Mouse (Mus musculus): ENCODE data around the gene Rnf146. TPM values are rescaled to one million over a fixed set of nuclear protein-coding genes. Genes with fewer than 3 reads are reported as not detected.

Rnf146 gene
- polyA plus RNA-seq, 2 experiments = 40.8 to 63.4 TPM

- no peak overlapping the region for H3K27ac ChIP-seq (replicated peaks; ENCODE audit: low read depth, low read length)
- TF ChIP-seq POLR2A (IDR thresholded peaks at IDR 0.05; ENCODE audit: borderline replicate concordance, extremely low read depth, insufficient read depth, insufficient read length) = no peak
- WGBS = 38% methylated on average over 5 of the region's 5 CpGs
Observed at GRCm38 (mm10) chr10:29313905-29314304, 48.3 kb downstream of the Rnf146 start.

GRCm38 (mm10) chr10:29313064-29313638 lies 49.1 kb downstream of the Rnf146 start, which contains the start of gene Echdc1:
TSS of gene Echdc1 (plus strand) at chr10:29313166.
- Histone ChIP-seq H3K9me3 (ENCODE audit: control insufficient read depth, low read length) (no peaks in the 10 kb centered on the region), H3K27ac (replicated peaks; ENCODE audit: low read depth, low read length) (peak within 1 kb of the TSS; percentile 87), H3K36me3 (ENCODE audit: control insufficient read depth, insufficient read depth, low read length) (no peaks in the 10 kb centered on the region), H3K4me1 (ENCODE audit: control insufficient read depth, insufficient read depth, low read length) (peaks cover 10% of the 10 kb centered on the region), H3K4me3 (replicated peaks; ENCODE audit: low read length) (peak within 1 kb of the TSS; percentile 68), H3K4me2 (replicated peaks; ENCODE audit: low read depth, low read length, severe bottlenecking) (peak within 1 kb of the TSS; percentile 53), H3K27me3 (ENCODE audit: control insufficient read depth, insufficient read depth, low read length) (no peaks in the 10 kb centered on the region), H3K9ac (ENCODE audit: low read depth, low read length, severe bottlenecking) (peak within 1 kb of the TSS; percentile 83)
- TF ChIP-seq POLR2A (IDR thresholded peaks at IDR 0.05; ENCODE audit: borderline replicate concordance, extremely low read depth, insufficient read depth, insufficient read length) = 0 out of 2 replicates have a peak, but pooled peaks have one; percentile 29
- ATAC-seq (ENCODE audit: low FRiP score, low read depth) = peak; percentile 96
- peak; percentile 86 for DNase-seq (ENCODE audit: low spot score)
- WGBS = 3% methylated on average over 35 of the region's 49 CpGs

More at GRCm38 (mm10) chr10:29313905-29314304, 48.3 kb downstream of the Rnf146 start:
- Histone ChIP-seq H3K27me3 (ENCODE audit: control insufficient read depth, insufficient read depth, low read length) (no peaks in the 10 kb centered on the region), H3K4me3 (replicated peaks; ENCODE audit: low read length) (peak overlapping the region; percentile 68), H3K4me1 (ENCODE audit: control insufficient read depth, insufficient read depth, low read length) (peaks cover 10% of the 10 kb centered on the region), H3K36me3 (ENCODE audit: control insufficient read depth, insufficient read depth, low read length) (no peaks in the 10 kb centered on the region), H3K9me3 (ENCODE audit: control insufficient read depth, low read length) (no peaks in the 10 kb centered on the region), H3K4me2 (replicated peaks; ENCODE audit: low read depth, low read length, severe bottlenecking) (peak overlapping the region; percentile 53), H3K9ac (ENCODE audit: low read depth, low read length, severe bottlenecking) (no peak overlapping the region)
- no peak for DNase-seq (ENCODE audit: low spot score)
- ATAC-seq (ENCODE audit: low FRiP score, low read depth) = no peak

GRCm38 (mm10) chr10:29311480-29312219 lies 50.6 kb downstream of the Rnf146 start:
- no peaks in the 10 kb centered on the region for H3K9me3 ChIP-seq (ENCODE audit: control insufficient read depth, low read length)
- no peaks in the 10 kb centered on the region for H3K36me3 ChIP-seq (ENCODE audit: control insufficient read depth, insufficient read depth, low read length)
- DNase-seq (ENCODE audit: low spot score) (no peak), ATAC-seq (ENCODE audit: low FRiP score, low read depth) (no peak)
- H3K27ac ChIP-seq (replicated peaks; ENCODE audit: low read depth, low read length) = no peak overlapping the region
- no peak for TF ChIP-seq POLR2A (IDR thresholded peaks at IDR 0.05; ENCODE audit: borderline replicate concordance, extremely low read depth, insufficient read depth, insufficient read length)
- peaks cover 10% of the 10 kb centered on the region for H3K4me1 ChIP-seq (ENCODE audit: control insufficient read depth, insufficient read depth, low read length)
- WGBS = 68% methylated on average over 4 of the region's 4 CpGs
- H3K4me2 ChIP-seq (replicated peaks; ENCODE audit: low read depth, low read length, severe bottlenecking) = no peak overlapping the region
- H3K4me3 ChIP-seq (replicated peaks; ENCODE audit: low read length) = no peak overlapping the region
- no peaks in the 10 kb centered on the region for H3K27me3 ChIP-seq (ENCODE audit: control insufficient read depth, insufficient read depth, low read length)
- H3K9ac ChIP-seq (ENCODE audit: low read depth, low read length, severe bottlenecking) = no peak overlapping the region

- no peak overlapping the region for H3K9ac ChIP-seq (ENCODE audit: low read depth, low read length, severe bottlenecking)
- no peak for TF ChIP-seq POLR2A (IDR thresholded peaks at IDR 0.05; ENCODE audit: borderline replicate concordance, extremely low read depth, insufficient read depth, insufficient read length)
- H3K4me1 ChIP-seq (ENCODE audit: control insufficient read depth, insufficient read depth, low read length) = no peaks in the 10 kb centered on the region
- DNase-seq (ENCODE audit: low spot score) = no peak
- H3K9me3 ChIP-seq (ENCODE audit: control insufficient read depth, low read length) = no peaks in the 10 kb centered on the region
- 92% methylated on average over 4 of the region's 4 CpGs for WGBS
- no peak for ATAC-seq (ENCODE audit: low FRiP score, low read depth)
- no peaks in the 10 kb centered on the region for H3K36me3 ChIP-seq (ENCODE audit: control insufficient read depth, insufficient read depth, low read length)
- H3K4me3 ChIP-seq (replicated peaks; ENCODE audit: low read length) = no peak overlapping the region
- no peak overlapping the region for H3K27ac ChIP-seq (replicated peaks; ENCODE audit: low read depth, low read length)
- H3K27me3 ChIP-seq (ENCODE audit: control insufficient read depth, insufficient read depth, low read length) = no peaks in the 10 kb centered on the region
- no peak overlapping the region for H3K4me2 ChIP-seq (replicated peaks; ENCODE audit: low read depth, low read length, severe bottlenecking)
Observed at GRCm38 (mm10) chr10:29302230-29302629, 60.0 kb downstream of the Rnf146 start.

Other genes starting within 250 kb of the Rnf146 start
- 0.46 and 0.47 TPM in 2 replicates for gene Soga3, start 218.6 kb downstream of the Rnf146 start, polyA plus RNA-seq (2012; rRNA removed)
- 0.65 and 1.2 TPM in 2 replicates for gene Soga3, start 218.6 kb downstream of the Rnf146 start, polyA plus RNA-seq (2014; fragmentation: Nextera tagmentation; extraction: Ambion mirVana)
- not detected in 2 replicates for gene Gm49353, start 163.5 kb downstream of the Rnf146 start, polyA plus RNA-seq (2012; rRNA removed)
- not detected in 2 replicates for gene Gm49353, start 163.5 kb downstream of the Rnf146 start, polyA plus RNA-seq (2014; fragmentation: Nextera tagmentation; extraction: Ambion mirVana)
- 0.83 and 1.2 TPM in 2 replicates for gene 9330159F19Rik, start 150.8 kb downstream of the Rnf146 start, polyA plus RNA-seq (2012; rRNA removed)
- 0.65 and 1.5 TPM in 2 replicates for gene 9330159F19Rik, start 150.8 kb downstream of the Rnf146 start, polyA plus RNA-seq (2014; fragmentation: Nextera tagmentation; extraction: Ambion mirVana)
- 9.1 and 13.0 TPM in 2 replicates for gene Echdc1, start 49.3 kb downstream of the Rnf146 start, polyA plus RNA-seq (2012; rRNA removed)
- 21.4 and 22.0 TPM in 2 replicates for gene Echdc1, start 49.3 kb downstream of the Rnf146 start, polyA plus RNA-seq (2014; fragmentation: Nextera tagmentation; extraction: Ambion mirVana)
- gene Rspo3, start 173.4 kb upstream of the Rnf146 start, polyA plus RNA-seq (2012; rRNA removed) = 9.5 and 9.7 TPM in 2 replicates
- 21.0 and 23.5 TPM in 2 replicates for gene Rspo3, start 173.4 kb upstream of the Rnf146 start, polyA plus RNA-seq (2014; fragmentation: Nextera tagmentation; extraction: Ambion mirVana)

All from limb, embryonic 14.5 days (tissue).